Mouse (Mus musculus): ENCODE measurements at regions not wholly inside any gene's neighbourhood (a gene's known extent, or its start where the extent isn't known, plus 50 kb on each side); places are given as distances from the start of the nearest gene placed in this dataset.

DNA sequence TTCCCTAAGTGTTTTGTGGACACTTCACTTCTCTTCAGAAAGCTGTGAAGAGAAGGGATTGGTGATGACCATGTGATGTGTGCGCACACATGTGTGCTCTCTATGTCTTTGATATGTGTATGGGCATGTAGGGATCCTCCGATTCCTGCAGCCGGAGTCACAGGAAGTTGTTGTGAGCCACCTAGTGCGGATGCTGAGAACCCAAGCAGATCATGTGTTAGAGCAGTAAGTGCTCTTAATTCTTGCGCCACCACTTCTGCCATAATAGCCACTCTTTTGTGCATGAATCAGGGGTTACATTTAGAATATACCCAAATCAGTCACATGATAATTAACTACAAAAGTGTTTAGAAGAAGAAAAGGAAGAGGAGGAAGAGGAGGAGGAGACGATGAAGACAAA lies 170.7 kb downstream of the Tmem26 start:
- Histone ChIP-seq H3K9ac (no peak overlapping the region), H3K4me1 (replicated peaks) (no peaks in the 10 kb centered on the region), H3K27ac (no peak overlapping the region), H3K27me3 (no peaks in the 10 kb centered on the region), H3K9me3 (replicated peaks) (no peaks in the 10 kb centered on the region; the same call in 1 of the 2 replicates), H3K4me2 (no peak overlapping the region), H3K36me3 (no peaks in the 10 kb centered on the region), H3K4me3 (replicated peaks) (no peak overlapping the region)
- ATAC-seq (ENCODE audit: low read depth) (no peak), DNase-seq (no peak)
- 74% methylated on average over 6 of the region's 6 CpGs for WGBS (ENCODE audit: insufficient replicate concordance)

DNA sequence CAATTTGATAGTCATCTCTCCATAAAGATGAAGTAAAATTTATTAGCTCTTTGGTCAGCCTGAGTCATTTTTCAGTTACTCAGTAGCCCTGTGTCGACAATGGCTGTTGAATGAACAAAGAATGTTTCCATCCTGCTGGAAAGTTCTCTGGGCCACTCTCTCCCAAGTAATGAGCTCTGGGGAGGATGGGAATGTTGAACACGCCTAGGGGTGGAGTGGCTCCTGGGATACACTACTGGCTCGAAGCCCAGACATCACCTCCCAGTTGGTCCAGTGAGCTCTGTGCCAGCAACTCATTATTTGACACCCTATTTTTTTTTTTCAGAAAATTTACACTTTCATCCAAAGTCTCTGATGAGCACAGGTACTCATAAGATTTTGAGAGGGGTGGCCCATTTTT lies 174.1 kb downstream of the Tmem26 start:
- Histone ChIP-seq H3K4me3 (replicated peaks) (no peak overlapping the region), H3K27me3 (no peaks in the 10 kb centered on the region), H3K9ac (no peak overlapping the region), H3K36me3 (no peaks in the 10 kb centered on the region), H3K27ac (no peak overlapping the region), H3K4me1 (replicated peaks) (no peaks in the 10 kb centered on the region), H3K4me2 (no peak overlapping the region), H3K9me3 (replicated peaks) (no peaks in the 10 kb centered on the region)
- 57% methylated on average over 3 of the region's 3 CpGs for WGBS (ENCODE audit: insufficient replicate concordance)
- no peak for DNase-seq
- ATAC-seq (ENCODE audit: low read depth), result no peak

DNA sequence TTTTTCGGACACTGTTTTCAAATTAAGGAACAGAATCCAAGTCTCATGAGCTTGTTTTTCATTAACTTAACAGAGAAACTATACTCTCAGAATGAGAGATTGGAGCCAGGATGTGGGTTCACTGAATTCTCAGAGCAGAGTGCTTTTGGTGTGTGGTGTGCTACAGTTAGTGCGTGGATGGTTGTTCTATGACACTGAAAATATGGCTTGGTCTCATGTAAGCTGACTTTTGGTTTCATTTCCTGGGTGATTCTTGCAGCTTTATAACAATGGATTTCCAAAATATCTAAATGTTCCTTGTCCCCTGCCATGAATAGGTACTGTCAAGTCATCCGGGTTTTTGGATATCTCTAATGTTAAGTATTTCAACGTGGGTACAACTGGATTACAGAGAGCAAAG lies 177.7 kb downstream of the Tmem26 start:
- H3K4me1 ChIP-seq (replicated peaks), result no peaks in the 10 kb centered on the region
- no peak overlapping the region for H3K9ac ChIP-seq
- WGBS (ENCODE audit: insufficient replicate concordance), result 53% methylated on average over 4 of the region's 4 CpGs
- DNase-seq (no peak), ATAC-seq (ENCODE audit: low read depth) (no peak)
- no peak overlapping the region for H3K27ac ChIP-seq
- H3K27me3 ChIP-seq, result no peaks in the 10 kb centered on the region
- no peaks in the 10 kb centered on the region for H3K9me3 ChIP-seq (replicated peaks)
- no peak overlapping the region for H3K4me3 ChIP-seq (replicated peaks)
- H3K36me3 ChIP-seq, result no peaks in the 10 kb centered on the region
- no peak overlapping the region for H3K4me2 ChIP-seq

DNA sequence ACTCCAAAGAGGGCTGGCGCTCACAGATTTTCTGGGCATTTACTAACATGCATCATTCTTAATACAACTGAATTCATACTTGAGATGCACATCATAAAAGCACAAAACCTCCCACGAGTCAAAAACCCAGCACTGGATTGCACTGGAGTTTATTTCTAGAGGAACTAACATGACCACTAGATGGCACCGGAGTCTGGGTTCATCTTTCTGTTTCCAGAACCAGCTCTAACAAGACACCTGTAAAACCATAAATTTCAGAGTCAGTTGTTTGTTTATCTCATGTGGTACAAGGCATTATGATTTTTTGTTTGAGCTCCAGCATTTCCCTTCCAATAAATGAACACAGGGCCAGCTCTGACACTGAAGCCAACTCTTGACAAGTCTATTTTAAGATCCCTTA lies 179.2 kb downstream of the Tmem26 start:
- ATAC-seq (ENCODE audit: low read depth) (no peak), DNase-seq (no peak)
- H3K9me3 ChIP-seq (replicated peaks), result no peaks in the 10 kb centered on the region
- no peak overlapping the region for H3K4me3 ChIP-seq (replicated peaks)
- H3K9ac ChIP-seq, result no peak overlapping the region
- H3K27ac ChIP-seq, result no peak overlapping the region
- H3K27me3 ChIP-seq, result no peaks in the 10 kb centered on the region
- WGBS (ENCODE audit: insufficient replicate concordance), result 20% methylated on average over 3 of the region's 3 CpGs
- H3K4me2 ChIP-seq, result no peak overlapping the region
- H3K4me1 ChIP-seq (replicated peaks), result no peaks in the 10 kb centered on the region
- no peaks in the 10 kb centered on the region for H3K36me3 ChIP-seq

DNA sequence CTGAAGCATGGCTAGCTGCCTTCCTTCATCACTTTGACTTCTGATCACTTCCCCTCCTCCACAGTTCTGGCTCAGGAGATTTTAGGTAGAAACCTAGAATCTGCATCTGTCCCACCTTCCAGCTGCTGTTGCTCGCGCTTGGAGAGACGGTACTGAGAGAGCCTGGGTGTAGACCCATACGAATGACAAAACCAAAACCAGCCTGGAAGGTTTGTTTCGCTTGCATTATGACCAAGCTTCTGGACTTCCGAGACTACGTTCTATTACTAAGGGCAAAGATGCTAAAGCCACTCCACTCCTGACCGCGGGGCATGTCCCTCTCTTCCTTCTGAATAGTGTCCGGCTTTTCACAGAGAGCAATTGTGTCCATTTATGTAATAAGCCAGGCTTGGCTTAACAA lies 180.9 kb downstream of the Tmem26 start:
- Histone ChIP-seq H3K27me3 (no peaks in the 10 kb centered on the region), H3K27ac (no peak overlapping the region), H3K4me1 (replicated peaks) (no peaks in the 10 kb centered on the region), H3K9me3 (replicated peaks) (no peaks in the 10 kb centered on the region), H3K9ac (no peak overlapping the region), H3K4me2 (no peak overlapping the region), H3K4me3 (replicated peaks) (no peak overlapping the region), H3K36me3 (no peaks in the 10 kb centered on the region)
- no peak for ATAC-seq (ENCODE audit: low read depth)
- WGBS (ENCODE audit: insufficient replicate concordance), result 78% methylated on average over 10 of the region's 10 CpGs
- no peak for DNase-seq

DNA sequence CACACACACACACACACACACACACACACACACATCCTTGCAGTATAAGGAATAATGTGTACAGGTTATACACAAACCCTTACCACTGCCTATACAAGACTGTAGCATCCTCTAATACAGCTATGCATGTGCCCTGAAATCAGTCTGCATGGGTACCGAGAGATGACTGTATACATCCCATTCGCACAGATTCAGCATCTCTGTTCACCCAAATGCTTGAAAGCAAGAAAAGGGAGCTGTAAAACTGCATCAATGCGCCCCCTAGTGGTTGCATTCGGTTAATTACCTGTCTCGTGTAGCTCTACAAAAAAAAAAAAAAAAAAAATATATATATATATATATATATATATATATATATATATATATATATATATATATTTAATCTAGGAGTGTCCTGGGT lies 184.8 kb downstream of the Tmem26 start:
- H3K4me3 ChIP-seq (replicated peaks), result no peak overlapping the region
- H3K36me3 ChIP-seq, result no peaks in the 10 kb centered on the region
- no peaks in the 10 kb centered on the region for H3K4me1 ChIP-seq (replicated peaks)
- DNase-seq, result no peak
- H3K27me3 ChIP-seq, result no peaks in the 10 kb centered on the region
- no peak for ATAC-seq (ENCODE audit: low read depth)
- no peak overlapping the region for H3K4me2 ChIP-seq
- no peak overlapping the region for H3K27ac ChIP-seq
- no peaks in the 10 kb centered on the region for H3K9me3 ChIP-seq (replicated peaks)
- 22% methylated on average over 5 of the region's 5 CpGs for WGBS (ENCODE audit: insufficient replicate concordance)
- H3K9ac ChIP-seq, result no peak overlapping the region

DNA sequence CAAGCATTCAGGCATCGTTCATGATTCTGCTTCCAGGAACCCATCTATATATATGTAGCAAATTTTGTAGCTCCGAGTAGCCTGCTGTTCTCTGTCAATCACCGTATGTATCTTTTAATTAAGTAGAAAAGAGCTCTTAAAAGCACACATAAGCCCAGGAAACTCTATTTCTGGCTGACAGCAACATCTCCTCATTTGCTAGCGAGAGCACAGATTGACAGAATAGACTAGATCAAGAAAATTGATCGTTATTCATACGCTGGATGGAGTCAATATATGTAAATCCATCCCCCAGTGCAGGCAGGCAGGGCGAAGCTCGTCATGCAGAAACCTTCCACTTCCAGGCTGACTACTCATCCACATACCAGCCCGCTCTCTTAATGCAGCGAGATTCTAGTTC lies 185.6 kb downstream of the Tmem26 start:
- ATAC-seq (ENCODE audit: low read depth), result no peak
- H3K9ac ChIP-seq, result no peak overlapping the region
- H3K27ac ChIP-seq, result no peak overlapping the region
- no peaks in the 10 kb centered on the region for H3K36me3 ChIP-seq
- no peaks in the 10 kb centered on the region for H3K9me3 ChIP-seq (replicated peaks)
- H3K4me2 ChIP-seq, result no peak overlapping the region
- no peak for DNase-seq
- no peaks in the 10 kb centered on the region for H3K4me1 ChIP-seq (replicated peaks)
- no peaks in the 10 kb centered on the region for H3K27me3 ChIP-seq
- 61% methylated on average over 10 of the region's 10 CpGs for WGBS (ENCODE audit: insufficient replicate concordance)
- H3K4me3 ChIP-seq (replicated peaks), result no peak overlapping the region

DNA sequence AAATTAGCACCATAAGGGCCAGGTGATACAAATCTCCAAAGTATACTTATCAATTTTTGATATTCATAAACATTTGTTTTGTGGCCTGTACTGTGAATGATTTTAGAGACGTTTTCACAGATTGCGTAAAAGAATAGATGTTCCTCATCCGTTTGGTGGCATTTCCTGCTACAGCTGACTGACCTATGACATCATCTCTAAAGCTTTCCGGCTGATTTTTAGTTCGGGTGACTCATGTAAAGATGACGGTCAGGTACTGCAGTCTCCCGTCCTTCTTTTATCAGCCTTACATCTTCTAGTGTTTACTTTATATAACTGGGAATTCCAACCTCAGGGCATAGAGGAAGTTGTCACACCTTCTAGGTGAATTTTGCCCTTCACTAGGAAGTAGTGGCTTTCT lies 192.7 kb downstream of the Tmem26 start:
- DNase-seq, result no peak
- H3K4me3 ChIP-seq (replicated peaks), result no peak overlapping the region
- no peaks in the 10 kb centered on the region for H3K4me1 ChIP-seq (replicated peaks)
- no peaks in the 10 kb centered on the region for H3K27me3 ChIP-seq
- no peak overlapping the region for H3K4me2 ChIP-seq
- H3K36me3 ChIP-seq, result no peaks in the 10 kb centered on the region
- 30% methylated on average over 7 of the region's 7 CpGs for WGBS (ENCODE audit: insufficient replicate concordance)
- no peaks in the 10 kb centered on the region for H3K9me3 ChIP-seq (replicated peaks)
- no peak for ATAC-seq (ENCODE audit: low read depth)
- no peak overlapping the region for H3K27ac ChIP-seq
- no peak overlapping the region for H3K9ac ChIP-seq

DNA sequence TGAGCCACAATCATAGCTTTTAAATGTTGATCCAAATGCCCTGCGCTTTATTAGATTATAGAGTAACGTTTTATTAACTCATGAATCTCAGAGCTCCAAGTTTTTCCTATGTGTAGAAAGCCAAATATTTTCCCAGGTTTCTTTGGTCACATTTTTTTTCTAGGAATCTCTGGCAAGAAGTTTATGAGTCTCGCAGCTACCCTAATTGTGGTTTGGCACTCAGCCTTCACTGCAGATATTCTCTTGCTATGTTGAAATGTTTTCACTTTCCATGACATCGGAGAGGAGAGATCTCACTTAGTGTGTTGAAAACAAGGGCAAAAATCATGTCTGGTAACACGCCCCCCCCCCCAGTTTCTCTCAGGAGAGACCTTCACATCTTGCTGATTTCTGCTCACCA lies 212.4 kb downstream of the Tmem26 start:
- Histone ChIP-seq H3K9ac (no peak overlapping the region), H3K27me3 (no peaks in the 10 kb centered on the region), H3K4me3 (replicated peaks) (no peak overlapping the region), H3K4me1 (replicated peaks) (no peaks in the 10 kb centered on the region), H3K4me2 (no peak overlapping the region), H3K27ac (no peak overlapping the region), H3K36me3 (no peaks in the 10 kb centered on the region), H3K9me3 (replicated peaks) (no peaks in the 10 kb centered on the region)
- no peak for DNase-seq
- WGBS (ENCODE audit: insufficient replicate concordance), result 56% methylated on average over 5 of the region's 5 CpGs
- no peak for ATAC-seq (ENCODE audit: low read depth)

DNA sequence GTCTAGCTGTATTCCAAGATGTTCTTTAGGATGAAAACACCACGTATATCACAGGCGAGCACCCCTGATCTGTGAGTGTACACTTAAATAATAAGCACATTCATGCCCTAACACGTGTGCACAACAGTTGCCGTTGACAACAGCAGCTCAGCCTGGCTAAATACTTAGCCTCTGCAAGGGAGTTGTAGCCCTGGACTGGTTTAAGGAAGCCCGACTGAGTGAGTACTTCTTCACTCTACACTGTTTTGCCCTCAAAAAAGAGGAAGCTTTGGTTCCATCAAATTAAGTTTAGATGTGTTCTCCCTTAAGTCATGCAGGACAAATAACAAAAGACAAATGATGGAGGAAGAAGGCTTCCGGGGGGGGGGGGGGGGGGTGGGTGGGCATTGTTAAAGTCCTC lies 208.0 kb upstream of the Rhobtb1 start:
- Histone ChIP-seq H3K9ac (no peak overlapping the region), H3K27me3 (no peaks in the 10 kb centered on the region), H3K4me1 (replicated peaks) (no peaks in the 10 kb centered on the region), H3K4me2 (no peak overlapping the region), H3K27ac (no peak overlapping the region), H3K4me3 (replicated peaks) (no peak overlapping the region), H3K36me3 (no peaks in the 10 kb centered on the region), H3K9me3 (replicated peaks) (no peaks in the 10 kb centered on the region)
- ATAC-seq (ENCODE audit: low read depth) (no peak), DNase-seq (no peak)
- WGBS (ENCODE audit: insufficient replicate concordance), result 56% methylated on average over 6 of the region's 6 CpGs

DNA sequence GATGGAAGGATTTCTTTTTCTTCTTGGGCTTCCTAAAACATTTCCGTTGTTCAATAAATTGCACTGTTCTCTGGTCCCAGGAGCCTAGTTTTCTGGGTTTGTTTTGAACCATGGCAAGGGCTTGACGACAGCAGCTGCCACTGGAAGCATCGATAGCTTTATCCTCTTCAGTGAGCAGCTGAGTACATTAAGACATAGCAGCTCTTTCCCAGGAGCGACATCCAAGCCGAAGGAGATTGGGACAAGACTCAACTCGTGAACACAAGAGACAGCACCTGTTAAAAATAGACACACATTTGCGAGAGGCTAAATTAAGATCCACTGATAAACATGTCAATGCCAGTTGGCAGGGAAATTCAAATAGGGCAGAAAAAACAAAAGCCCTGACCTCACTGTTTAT lies 194.7 kb upstream of the Rhobtb1 start:
- H3K36me3 ChIP-seq, result no peaks in the 10 kb centered on the region
- H3K4me3 ChIP-seq (replicated peaks), result no peak overlapping the region
- H3K4me2 ChIP-seq, result no peak overlapping the region
- DNase-seq (no peak), ATAC-seq (ENCODE audit: low read depth) (no peak)
- no peaks in the 10 kb centered on the region for H3K9me3 ChIP-seq (replicated peaks)
- H3K27ac ChIP-seq, result no peak overlapping the region
- 75% methylated on average over 7 of the region's 7 CpGs for WGBS (ENCODE audit: insufficient replicate concordance)
- H3K4me1 ChIP-seq (replicated peaks), result no peaks in the 10 kb centered on the region
- H3K9ac ChIP-seq, result no peak overlapping the region
- H3K27me3 ChIP-seq, result no peaks in the 10 kb centered on the region

DNA sequence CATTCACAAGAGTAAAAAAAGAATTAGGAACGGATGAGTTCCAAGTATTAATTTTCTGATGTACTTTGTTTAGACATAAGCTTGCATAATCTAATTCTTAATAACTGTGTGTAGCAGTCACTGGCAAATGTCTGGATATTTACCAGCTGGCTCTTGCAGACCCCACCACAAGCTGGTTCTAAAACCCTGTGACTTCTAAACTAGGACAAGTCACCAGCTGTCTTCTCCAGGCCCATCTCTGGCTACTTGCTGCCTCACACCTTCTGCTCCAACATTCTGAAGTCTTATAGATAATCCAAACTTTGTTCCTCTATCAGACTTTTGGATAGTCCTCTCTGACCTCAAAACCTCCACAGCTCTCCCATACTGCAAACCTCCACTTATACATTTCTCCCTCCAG lies 189.9 kb upstream of the Rhobtb1 start:
- H3K27ac ChIP-seq, result no peak overlapping the region
- 64% methylated on average over 1 of the region's 1 CpGs for WGBS (ENCODE audit: insufficient replicate concordance)

DNA sequence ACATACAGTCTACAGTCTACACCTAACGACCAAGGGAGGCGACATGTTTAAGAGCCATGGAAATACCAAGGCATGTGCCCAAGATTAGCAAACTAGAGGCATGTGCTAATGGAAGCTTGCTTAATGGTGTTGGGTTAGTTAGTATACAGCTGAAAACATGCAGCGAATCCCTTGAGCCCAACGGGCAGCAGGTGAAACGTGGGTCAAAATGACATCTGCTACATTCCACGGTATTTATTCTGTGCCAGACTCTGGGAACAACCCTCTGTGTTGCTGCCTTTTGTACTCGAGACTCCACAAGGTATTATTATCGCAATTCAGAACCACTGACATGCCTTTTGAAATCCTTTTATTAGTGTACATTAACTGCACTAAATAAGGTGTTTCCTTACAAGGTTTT lies 188.1 kb upstream of the Rhobtb1 start:
- H3K36me3 ChIP-seq, result no peaks in the 10 kb centered on the region
- 67% methylated on average over 8 of the region's 8 CpGs for WGBS (ENCODE audit: insufficient replicate concordance)

More for the DNA sequence above, 189.9 kb upstream of the Rhobtb1 start:
- H3K9me3 ChIP-seq (replicated peaks), result peaks cover 6% of the 10 kb centered on the region; the same call in 1 of the 2 replicates
- H3K9ac ChIP-seq, result no peak overlapping the region
- H3K27me3 ChIP-seq, result no peaks in the 10 kb centered on the region
- no peak for ATAC-seq (ENCODE audit: low read depth)
- H3K36me3 ChIP-seq, result no peaks in the 10 kb centered on the region
- no peaks in the 10 kb centered on the region for H3K4me1 ChIP-seq (replicated peaks)
- no peak overlapping the region for H3K4me2 ChIP-seq
- no peak overlapping the region for H3K4me3 ChIP-seq (replicated peaks)
- no peak for DNase-seq

More for the DNA sequence above, 188.1 kb upstream of the Rhobtb1 start:
- DNase-seq, result no peak
- Histone ChIP-seq H3K4me3 (replicated peaks) (no peak overlapping the region), H3K27me3 (no peaks in the 10 kb centered on the region), H3K4me2 (no peak overlapping the region), H3K4me1 (replicated peaks) (no peaks in the 10 kb centered on the region), H3K9ac (no peak overlapping the region), H3K27ac (no peak overlapping the region), H3K9me3 (replicated peaks) (peaks cover 6% of the 10 kb centered on the region; the same call in 1 of the 2 replicates)
- ATAC-seq (ENCODE audit: low read depth), result no peak

All from liver, embryonic 13.5 days (tissue).